Mouse (Mus musculus): Measurements from ENCODE around the gene Rc3h1. TPM values are rescaled to one million over a fixed set of nuclear protein-coding genes. Genes with fewer than 3 reads are reported as not detected.

The Rc3h1 gene
- 1.1 and 1.2 TPM in 2 replicates for polyA plus RNA-seq (2012)

DNA sequence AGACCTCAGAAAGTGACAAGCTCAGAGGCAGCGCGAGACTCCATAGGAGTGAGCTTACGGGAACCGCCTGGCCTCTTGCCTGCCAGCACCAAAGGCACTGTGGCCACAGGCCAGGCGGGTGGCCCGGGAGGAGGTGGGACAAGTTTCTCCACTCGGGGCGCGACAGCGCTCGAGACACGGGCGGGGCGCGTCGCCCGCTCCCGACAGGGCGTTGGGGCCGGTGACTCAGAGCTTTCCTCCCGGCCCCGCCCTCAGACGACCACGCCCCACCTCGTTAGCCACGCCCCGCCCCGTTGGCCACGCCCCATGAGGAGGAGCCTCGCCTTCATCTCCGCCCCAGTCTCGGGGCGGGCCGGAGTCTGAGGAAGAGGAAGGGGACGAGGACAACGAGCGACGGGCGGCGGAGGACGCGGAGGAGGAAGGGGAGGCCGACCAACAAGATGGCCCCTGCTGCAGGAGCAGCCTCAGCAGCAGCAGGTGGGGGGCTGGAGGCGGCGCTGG is at the start of gene Rc3h1:
Gene Rc3h1 (plus strand): TSS at position 362 of the 501 bp plus-strand sequence.
- no peak for TF ChIP-seq GATA1 (IDR thresholded peaks at IDR 0.05; ENCODE audit: low read length)

- no peak for TF ChIP-seq GATA1 (IDR thresholded peaks at IDR 0.05; ENCODE audit: low read length)
Measured at GRCm38 (mm10) chr1:160858132-160858531, 48.1 kb upstream of the Rc3h1 start.

DNA sequence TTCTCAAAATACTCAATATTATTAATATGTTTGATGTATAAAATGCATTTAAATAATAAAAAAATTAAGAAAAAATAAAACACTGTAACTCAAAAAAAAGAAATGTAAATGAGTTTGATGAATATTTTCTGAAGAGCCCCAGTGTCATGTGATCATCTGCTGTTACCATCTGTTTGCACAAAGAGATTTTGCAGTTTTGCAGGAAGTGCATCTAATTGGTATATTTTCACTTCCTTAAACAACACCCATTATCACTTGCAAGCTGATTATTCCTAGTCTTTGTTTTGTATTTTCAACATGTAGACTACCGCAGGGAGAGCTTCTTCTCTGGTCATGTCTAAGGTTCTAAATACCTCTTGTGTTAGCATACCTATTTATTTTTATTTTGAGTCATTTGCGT is 45.1 kb upstream of the Rc3h1 start:
- no peak for TF ChIP-seq GATA1 (IDR thresholded peaks at IDR 0.05; ENCODE audit: low read length)

DNA sequence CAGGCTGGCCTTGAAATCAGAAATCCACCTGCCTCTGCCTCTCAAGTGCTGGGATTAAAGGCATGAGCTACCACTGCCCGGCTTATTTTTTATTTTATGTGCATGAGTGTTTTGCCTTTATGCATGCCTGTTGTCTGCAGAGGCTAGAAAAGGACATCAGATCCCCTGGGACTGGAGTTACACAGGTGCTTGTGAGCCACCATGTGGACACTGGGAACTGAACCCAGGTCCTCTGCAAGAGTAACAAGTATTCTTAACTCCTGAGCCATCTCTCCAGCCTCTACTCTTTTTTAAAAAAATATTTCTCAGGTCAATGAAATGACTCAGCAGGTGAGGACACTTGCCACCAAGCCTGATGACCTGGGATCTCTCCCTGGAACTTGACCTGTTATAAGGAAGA is 44.6 kb upstream of the Rc3h1 start:
- no peak for TF ChIP-seq GATA1 (IDR thresholded peaks at IDR 0.05; ENCODE audit: low read length)

DNA sequence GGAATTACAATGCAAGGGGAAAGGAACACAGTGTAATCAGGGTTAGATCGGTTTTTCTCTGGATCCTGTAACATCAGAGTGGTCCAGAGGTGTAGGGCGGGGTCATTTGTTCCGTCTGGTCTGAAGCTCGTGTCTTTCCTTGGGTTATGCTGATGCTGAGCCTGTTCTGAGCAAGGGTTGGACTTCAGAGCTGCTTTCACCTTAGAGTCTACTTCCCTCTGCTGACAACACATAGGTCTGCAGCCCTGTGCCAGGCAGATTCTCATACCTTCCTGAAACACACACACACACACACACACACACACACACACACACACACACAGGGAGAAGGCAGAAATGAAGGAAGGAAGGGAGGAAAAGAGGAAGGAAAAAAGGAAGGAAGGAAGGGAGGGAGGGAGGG is 43.2 kb upstream of the Rc3h1 start:
- no peak for TF ChIP-seq GATA1 (IDR thresholded peaks at IDR 0.05; ENCODE audit: low read length)

- no peak for TF ChIP-seq GATA1 (IDR thresholded peaks at IDR 0.05; ENCODE audit: low read length)
Measured at GRCm38 (mm10) chr1:160874757-160875156, 31.5 kb upstream of the Rc3h1 start.

DNA sequence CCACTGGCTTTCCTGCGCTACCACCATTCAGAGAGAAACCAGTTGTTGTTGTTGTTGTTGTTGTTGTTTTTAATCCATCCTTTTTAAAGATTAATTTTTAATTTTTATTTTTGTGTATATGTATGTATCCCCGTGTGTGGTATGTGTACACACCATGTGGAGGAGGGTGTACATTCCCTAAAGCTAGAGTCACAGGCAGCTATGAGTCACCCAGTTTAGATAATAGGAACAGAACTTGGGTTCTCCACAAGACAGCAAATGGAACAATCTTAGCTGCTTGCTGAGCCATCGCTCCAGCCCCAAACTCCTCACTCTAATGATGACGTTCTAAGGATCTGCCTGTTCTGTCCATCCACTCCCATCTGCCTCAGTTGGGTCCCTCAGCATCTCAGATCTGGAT is 29.2 kb upstream of the Rc3h1 start:
- TF ChIP-seq GATA1 (IDR thresholded peaks at IDR 0.05; ENCODE audit: low read length): no peak

GRCm38 (mm10) chr1:160878485-160878884 is 27.7 kb upstream of the Rc3h1 start:
- TF ChIP-seq GATA1 (IDR thresholded peaks at IDR 0.05; ENCODE audit: low read length): no peak

GRCm38 (mm10) chr1:160881968-160882367 is 24.2 kb upstream of the Rc3h1 start:
- TF ChIP-seq GATA1 (IDR thresholded peaks at IDR 0.05; ENCODE audit: low read length): no peak

GRCm38 (mm10) chr1:160884273-160884672 is 21.9 kb upstream of the Rc3h1 start:
- TF ChIP-seq GATA1 (IDR thresholded peaks at IDR 0.05; ENCODE audit: low read length): no peak

- no peak for TF ChIP-seq GATA1 (IDR thresholded peaks at IDR 0.05; ENCODE audit: low read length)
Measured at GRCm38 (mm10) chr1:160884993-160885392, 21.2 kb upstream of the Rc3h1 start.

DNA sequence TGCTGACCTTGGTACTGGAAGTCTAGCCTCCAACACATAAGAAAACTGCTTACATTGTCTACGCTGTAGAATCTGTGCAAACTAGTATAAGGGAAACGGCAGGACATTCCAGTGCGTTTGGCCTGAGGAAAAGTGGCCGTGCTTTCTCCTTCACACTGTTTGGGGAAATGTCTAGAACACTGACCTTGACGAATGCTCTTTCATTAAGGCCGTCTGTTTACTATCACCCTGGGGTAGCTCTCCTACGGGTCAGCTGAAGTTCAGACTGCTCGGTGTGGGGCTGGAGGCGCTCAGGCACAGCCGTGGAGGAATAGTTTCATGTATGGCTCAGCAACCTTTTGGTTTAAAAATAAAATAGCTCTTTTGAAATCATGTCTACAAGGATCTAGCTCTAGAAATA is 6.5 kb upstream of the Rc3h1 start:
- TF ChIP-seq GATA1 (IDR thresholded peaks at IDR 0.05; ENCODE audit: low read length): no peak

DNA sequence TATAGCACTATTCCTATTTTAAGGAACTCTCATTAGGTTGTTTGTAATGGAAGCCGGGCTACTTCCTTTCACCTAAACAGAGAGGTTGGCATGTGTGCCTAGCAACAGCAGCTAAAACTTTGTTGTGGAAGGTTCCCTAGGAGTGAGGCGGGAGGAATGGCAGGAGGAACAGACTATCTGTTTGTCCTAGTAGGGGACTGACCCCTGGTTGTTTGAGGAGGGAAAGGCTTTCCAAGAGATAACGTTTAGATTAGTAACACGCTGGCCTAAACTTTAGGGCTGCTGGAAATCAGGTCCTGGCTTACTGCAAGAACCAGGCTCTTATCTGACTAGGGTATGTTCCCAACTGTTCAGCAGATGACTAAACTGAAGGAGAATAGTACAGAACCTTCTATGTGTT is 2.2 kb upstream of the Rc3h1 start:
- TF ChIP-seq GATA1 (IDR thresholded peaks at IDR 0.05; ENCODE audit: low read length): no peak

GRCm38 (mm10) chr1:160906558-160907481 is 602 bp downstream of the Rc3h1 start:
- no peak for TF ChIP-seq GATA1 (IDR thresholded peaks at IDR 0.05; ENCODE audit: low read length)

DNA sequence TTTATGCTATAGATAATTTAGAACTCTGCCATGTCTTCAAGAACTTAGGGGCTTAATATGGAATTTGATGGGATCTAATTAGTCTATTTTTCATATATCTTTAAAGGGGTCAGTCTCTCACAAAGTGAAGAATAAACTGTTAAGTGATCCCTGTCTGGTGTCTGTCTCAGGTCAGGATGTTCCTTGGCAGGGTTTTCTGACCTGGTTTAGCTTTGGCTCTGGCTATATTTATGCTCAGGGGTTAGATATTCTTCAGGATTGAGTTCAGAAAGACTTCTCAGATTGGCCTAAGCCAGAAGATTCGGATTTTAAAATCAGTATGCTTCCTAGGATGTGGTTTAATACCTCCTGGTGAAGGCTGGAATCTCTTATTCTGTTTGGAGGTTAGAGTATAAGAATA is 4.0 kb downstream of the Rc3h1 start:
- no peak for TF ChIP-seq GATA1 (IDR thresholded peaks at IDR 0.05; ENCODE audit: low read length)

GRCm38 (mm10) chr1:160910812-160911211 is 4.6 kb downstream of the Rc3h1 start:
- TF ChIP-seq GATA1 (IDR thresholded peaks at IDR 0.05; ENCODE audit: low read length): no peak

DNA sequence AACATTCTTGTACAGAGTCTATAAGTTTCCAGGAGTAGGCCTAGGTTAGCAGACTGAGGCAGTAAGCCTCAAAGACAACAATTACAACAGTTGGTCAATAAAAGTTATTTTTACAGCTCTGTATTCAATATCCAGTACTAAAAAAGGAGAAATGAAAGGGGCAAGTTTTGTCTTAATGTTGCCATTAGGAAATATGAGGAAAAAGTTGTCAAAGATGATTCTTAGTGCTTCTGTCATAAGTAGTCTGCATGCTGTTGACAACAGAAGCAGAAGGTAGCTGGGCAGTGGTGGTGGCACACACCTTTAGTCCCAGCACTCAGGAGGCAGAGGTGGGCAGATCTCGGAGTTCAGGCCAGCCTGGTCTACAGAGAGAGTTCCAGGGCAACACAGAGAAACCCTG is 13.2 kb downstream of the Rc3h1 start:
- TF ChIP-seq GATA1 (IDR thresholded peaks at IDR 0.05; ENCODE audit: low read length): no peak
